8 mouse cellular contexts compared by ENCODE assay signal in the genomic region with DNA sequence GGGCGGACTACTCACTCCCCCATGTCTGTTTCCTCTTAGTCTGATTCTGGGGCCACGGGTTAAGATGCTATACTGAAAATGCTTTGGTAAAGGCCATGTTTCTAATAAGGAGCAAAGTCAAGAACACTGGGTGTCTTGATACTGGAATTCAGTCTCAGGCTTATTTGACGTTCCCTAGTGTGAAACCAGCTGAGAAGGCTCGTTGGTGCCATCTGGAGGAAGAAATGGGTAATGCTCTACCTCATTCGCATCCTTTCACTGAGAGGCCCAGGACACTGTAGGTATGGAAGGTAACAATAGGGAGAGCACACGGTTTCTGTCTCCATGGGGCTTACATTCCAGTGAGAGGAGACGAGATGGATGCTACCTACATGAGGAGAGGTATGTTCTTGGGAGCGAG. TPM values are rescaled to one million over a fixed set of nuclear protein-coding genes. Genes with fewer than 3 reads are reported as not detected.
DNase-seq lines count a peak whose midpoint lies in the region; ATAC-seq and TF ChIP-seq lines count a peak whose summit lies in the region.

No protein-coding gene starts in this region.

- no peak for TF ChIP-seq POLR2A in MEL (IDR thresholded peaks at IDR 0.05; ENCODE audit: control insufficient read depth in 1 of 2, insufficient read depth in 1 of 2, low read depth in 1 of 2, low read length in 2 of 2, poor library complexity in 1 of 2)
- no peak for TF ChIP-seq POLR2A in kidney, adult 2 months (IDR thresholded peaks at IDR 0.05; ENCODE audit: low read depth, low read length)

- no peak for TF ChIP-seq EP300 in MEL (IDR thresholded peaks at IDR 0.05; ENCODE audit: low read depth in 1 of 2, low read length in 2 of 2)

- H3K4me2 ChIP-seq in forebrain, embryonic 16.5 days (ENCODE audit: low read length): no peak overlapping the region
- H3K4me2 ChIP-seq in limb, embryonic 11.5 days (ENCODE audit: low read depth, severe bottlenecking): no peak overlapping the region
- H3K4me2 ChIP-seq in neural tube, embryonic 13.5 days: no peak overlapping the region

- H3K79me2 ChIP-seq in C2C12 (ENCODE audit: control insufficient read depth, insufficient read depth) (no peaks in the 10 kb centered on the region), MEL (ENCODE audit: control insufficient read depth, insufficient read depth, low read length, poor library complexity) (no peaks in the 10 kb centered on the region)

- H3K36me3 ChIP-seq in C2C12 (ENCODE audit: control insufficient read depth, insufficient read depth) (peaks cover 45% of the 10 kb centered on the region), MEL (ENCODE audit: control insufficient read depth in 1 of 2, insufficient read depth in 2 of 2, low read length in 2 of 2) (peaks cover 0 to 7% of the 10 kb centered on the region in 2 experiments; a peak in 2 of 4 replicates)
- H3K36me3 ChIP-seq in forebrain, embryonic 16.5 days (ENCODE audit: control insufficient read depth, insufficient read depth): 0 out of 2 replicates have a peak, but pooled peaks cover 8% of the 10 kb centered on the region
- H3K36me3 ChIP-seq in kidney, adult 2 months (ENCODE audit: control insufficient read depth, insufficient read depth, low read length): no peaks in the 10 kb centered on the region
- peaks cover 4% of the 10 kb centered on the region for H3K36me3 ChIP-seq in limb, embryonic 11.5 days (ENCODE audit: control insufficient read depth, insufficient read depth, low read length)
- H3K36me3 ChIP-seq in neural tube, embryonic 13.5 days: peaks cover 42% of the 10 kb centered on the region

- 29% methylated on average over 8 of the region's 8 CpGs for WGBS in forebrain, embryonic 16.5 days
- WGBS in kidney, adult 2 months: 29% methylated on average over 8 of the region's 8 CpGs
- 29% methylated on average over 8 of the region's 8 CpGs for WGBS in limb, embryonic 11.5 days
- WGBS in neural tube, embryonic 13.5 days: 29% methylated on average over 8 of the region's 8 CpGs

- H3ac ChIP-seq in C2C12 (ENCODE audit: control insufficient read depth, insufficient read length, low read depth): no peak overlapping the region

- H3K9ac ChIP-seq in MEL (ENCODE audit: control insufficient read depth, low read depth, low read length, poor library complexity, severe bottlenecking): no peak overlapping the region
- H3K9ac ChIP-seq in forebrain, embryonic 16.5 days (replicated peaks; ENCODE audit: low read depth, low read length): no peak overlapping the region
- no peak overlapping the region for H3K9ac ChIP-seq in limb, embryonic 11.5 days (ENCODE audit: low read length)
- H3K9ac ChIP-seq in neural tube, embryonic 13.5 days: no peak overlapping the region

- H3K27ac ChIP-seq in MEL (ENCODE audit: control insufficient read depth, low read depth, low read length): no peak overlapping the region
- H3K27ac ChIP-seq in forebrain, embryonic 16.5 days (ENCODE audit: low read length): no peak overlapping the region
- no peak overlapping the region for H3K27ac ChIP-seq in kidney, adult 2 months (ENCODE audit: insufficient read depth, low read depth, low read length)
- no peak overlapping the region for H3K27ac ChIP-seq in limb, embryonic 11.5 days (replicated peaks; ENCODE audit: low read depth, low read length)
- no peak overlapping the region for H3K27ac ChIP-seq in neural tube, embryonic 13.5 days (replicated peaks)

- peak; percentile 75 for ATAC-seq in forebrain, embryonic 16.5 days
- no peak for ATAC-seq in limb, embryonic 11.5 days (ENCODE audit: insufficient number of reproducible peaks, low FRiP score, low TSS enrichment, low read depth)
- peak; percentile 25; the same call in 1 of the 2 replicates for ATAC-seq in neural tube, embryonic 13.5 days (ENCODE audit: low read depth)

- DNase-seq in MEL (ENCODE audit: low read depth, low spot score): peak; percentile 78
- DNase-seq in cerebellum, adult 18-20 months: peak; percentile 77 to 88
- DNase-seq in kidney, adult 2 months: peak; percentile 79
- DNase-seq in limb, embryonic 11.5 days (ENCODE audit: low spot score): peak; percentile 88
- DNase-seq in thymus, postnatal 36 days: peak; percentile 44 to 63

- TF ChIP-seq CTCF in C2C12 (IDR thresholded peaks at IDR 0.05; ENCODE audit: control insufficient read depth, insufficient read depth, insufficient read length): peak; percentile 46
- peak; percentile 76 to 99 (median 97) for TF ChIP-seq CTCF in MEL (IDR thresholded peaks at IDR 0.05 in 2 of 3, conservative IDR thresholded peaks at IDR 0.05 in 1 of 3; ENCODE audit: control insufficient read depth in 1 of 3, insufficient read depth in 1 of 3, low read depth in 2 of 3, low read length in 3 of 3, poor library complexity in 1 of 3, severe bottlenecking in 1 of 3)
- TF ChIP-seq CTCF in kidney, adult 2 months (conservative IDR thresholded peaks at IDR 0.05; ENCODE audit: insufficient read depth, insufficient read length, low read depth, low read length): peak; percentile 84

- no peaks in the 10 kb centered on the region for H3K79me3 ChIP-seq in C2C12 (ENCODE audit: low read depth)

- peaks cover 0 to 6% of the 10 kb centered on the region in 2 experiments; a peak in 2 of 4 replicates for H3K4me1 ChIP-seq in MEL (ENCODE audit: control insufficient read depth in 1 of 2, insufficient read depth in 2 of 2, low read length in 2 of 2)
- H3K4me1 ChIP-seq in forebrain, embryonic 16.5 days (replicated peaks; ENCODE audit: control insufficient read depth, insufficient read depth, low read length): 0 out of 2 replicates have a peak, but pooled peaks cover 2% of the 10 kb centered on the region
- no peaks in the 10 kb centered on the region for H3K4me1 ChIP-seq in kidney, adult 2 months (ENCODE audit: control insufficient read depth, insufficient read depth, low read length)
- H3K4me1 ChIP-seq in limb, embryonic 11.5 days (ENCODE audit: control insufficient read depth, insufficient read depth, low read length): no peaks in the 10 kb centered on the region
- peaks cover 15% of the 10 kb centered on the region for H3K4me1 ChIP-seq in neural tube, embryonic 13.5 days (replicated peaks)

- no peaks in the 10 kb centered on the region for H3K9me3 ChIP-seq in MEL (replicated peaks; ENCODE audit: insufficient read depth, low read length)
- no peaks in the 10 kb centered on the region for H3K9me3 ChIP-seq in forebrain, embryonic 16.5 days (ENCODE audit: control insufficient read depth, low read length)
- no peaks in the 10 kb centered on the region for H3K9me3 ChIP-seq in limb, embryonic 11.5 days (ENCODE audit: control insufficient read depth, low read length)
- H3K9me3 ChIP-seq in neural tube, embryonic 13.5 days: no peaks in the 10 kb centered on the region

- TF ChIP-seq RAD21 in MEL (IDR thresholded peaks at IDR 0.05; ENCODE audit: low read depth, low read length): peak; percentile 98

- no peaks in the 10 kb centered on the region for H3K27me3 ChIP-seq in C2C12 (ENCODE audit: control insufficient read depth, insufficient read depth, insufficient read length)
- no peaks in the 10 kb centered on the region for H3K27me3 ChIP-seq in MEL (ENCODE audit: control insufficient read depth in 1 of 2, insufficient read depth in 2 of 2, low read length in 2 of 2)
- H3K27me3 ChIP-seq in forebrain, embryonic 16.5 days (replicated peaks; ENCODE audit: control insufficient read depth, insufficient read depth, low read length): no peaks in the 10 kb centered on the region
- H3K27me3 ChIP-seq in kidney, adult 2 months (replicated peaks; ENCODE audit: control insufficient read depth, insufficient read depth, low read length): no peaks in the 10 kb centered on the region
- H3K27me3 ChIP-seq in limb, embryonic 11.5 days (ENCODE audit: control insufficient read depth, insufficient read depth, low read length): no peaks in the 10 kb centered on the region
- H3K27me3 ChIP-seq in neural tube, embryonic 13.5 days: no peaks in the 10 kb centered on the region

- no peak overlapping the region for H3K4me3 ChIP-seq in C2C12 (ENCODE audit: insufficient read depth, poor library complexity, severe bottlenecking)
- no peak overlapping the region for H3K4me3 ChIP-seq in MEL (ENCODE audit: control insufficient read depth in 1 of 2, insufficient read depth in 1 of 2, low read depth in 2 of 2, low read length in 2 of 2)
- no peak overlapping the region for H3K4me3 ChIP-seq in forebrain, embryonic 16.5 days (replicated peaks; ENCODE audit: low read length)
- H3K4me3 ChIP-seq in kidney, adult 2 months (ENCODE audit: insufficient read depth, low read depth, low read length): no peak overlapping the region
- no peak overlapping the region for H3K4me3 ChIP-seq in limb, embryonic 11.5 days (ENCODE audit: low read depth, low read length)
- H3K4me3 ChIP-seq in neural tube, embryonic 13.5 days: no peak overlapping the region

RNA-seq across cellular contexts. Expression of a gene that starts 19.3 kb away (rescaled TPM):
- polyA plus RNA-seq in C2C12 (2012; fragmentation: generic; extraction: Trizol) (0.18 TPM), MEL (2012; ENCODE audit: insufficient read depth in 1 of 2, insufficient read length in 2 of 2, low read depth in 1 of 2, low replicate concordance in 2 of 2, missing spikeins in 1 of 2) (not detected)
- total RNA-seq in MEL (2012; rRNA removed): not detected in 2 replicates
- polyA plus RNA-seq in forebrain, embryonic 16.5 days (2015; fragmentation: Nextera tagmentation; extraction: Ambion mirVana): not detected in 2 replicates
- polyA plus RNA-seq in kidney, adult 2 months (2012; rRNA removed): 9.3 and 9.9 TPM in 2 replicates
- 4.3 and 4.6 TPM in 2 replicates for polyA plus RNA-seq in limb, embryonic 11.5 days (2014; fragmentation: Nextera tagmentation; extraction: Ambion mirVana)
- 0.39 TPM in 1 of 2 replicates, not detected in the other for polyA plus RNA-seq in neural tube, embryonic 13.5 days (2015; fragmentation: Nextera tagmentation; extraction: Ambion mirVana)

RNA-seq across cellular contexts. Expression of a gene that starts 28.0 kb away (rescaled TPM):
- polyA plus RNA-seq in C2C12 (2012; fragmentation: generic; extraction: Trizol) (53.5 TPM), MEL (2012; ENCODE audit: insufficient read depth in 1 of 2, insufficient read length in 2 of 2, low read depth in 1 of 2, low replicate concordance in 2 of 2, missing spikeins in 1 of 2) (10 to 100 TPM in 1 of 2 experiments, not detected in 1; 30.0 TPM)
- total RNA-seq in MEL (2012; rRNA removed): 25.5 and 26.3 TPM in 2 replicates
- 21.0 and 26.5 TPM in 2 replicates for polyA plus RNA-seq in forebrain, embryonic 16.5 days (2015; fragmentation: Nextera tagmentation; extraction: Ambion mirVana)
- polyA plus RNA-seq in kidney, adult 2 months (2012; rRNA removed): 28.2 and 30.6 TPM in 2 replicates
- 9.6 and 9.8 TPM in 2 replicates for polyA plus RNA-seq in limb, embryonic 11.5 days (2014; fragmentation: Nextera tagmentation; extraction: Ambion mirVana)
- 22.4 and 25.7 TPM in 2 replicates for polyA plus RNA-seq in neural tube, embryonic 13.5 days (2015; fragmentation: Nextera tagmentation; extraction: Ambion mirVana)

RNA-seq across cellular contexts. Expression of a gene that starts 35.8 kb away (rescaled TPM):
- not detected for polyA plus RNA-seq in C2C12 (2012; fragmentation: generic; extraction: Trizol)
- total RNA-seq in MEL (2012; rRNA removed): 0.39 and 0.59 TPM in 2 replicates
- polyA plus RNA-seq in MEL (2012; ENCODE audit: insufficient read depth in 1 of 2, insufficient read length in 2 of 2, low read depth in 1 of 2, low replicate concordance in 2 of 2, missing spikeins in 1 of 2): 1 to 10 TPM in 1 of 2 experiments, not detected in 1; 1.1 TPM
- 57.9 and 63.4 TPM in 2 replicates for polyA plus RNA-seq in forebrain, embryonic 16.5 days (2015; fragmentation: Nextera tagmentation; extraction: Ambion mirVana)
- polyA plus RNA-seq in kidney, adult 2 months (2012; rRNA removed): 0.41 and 0.60 TPM in 2 replicates
- polyA plus RNA-seq in limb, embryonic 11.5 days (2014; fragmentation: Nextera tagmentation; extraction: Ambion mirVana): 0.19 and 0.23 TPM in 2 replicates
- polyA plus RNA-seq in neural tube, embryonic 13.5 days (2015; fragmentation: Nextera tagmentation; extraction: Ambion mirVana): 50.3 and 55.8 TPM in 2 replicates

RNA-seq across cellular contexts. Expression of a gene that starts 50.7 kb away (rescaled TPM):
- polyA plus RNA-seq in C2C12 (2012; fragmentation: generic; extraction: Trizol): 0.14 TPM
- total RNA-seq in MEL (2012; rRNA removed): 15.5 and 15.8 TPM in 2 replicates
- polyA plus RNA-seq in MEL (2012; ENCODE audit: insufficient read depth in 1 of 2, insufficient read length in 2 of 2, low read depth in 1 of 2, low replicate concordance in 2 of 2, missing spikeins in 1 of 2): 100 to 1,000 TPM in 1 of 2 experiments, 10 to 100 TPM in 1; 35.9 to 123 TPM
- 2.5 and 2.8 TPM in 2 replicates for polyA plus RNA-seq in forebrain, embryonic 16.5 days (2015; fragmentation: Nextera tagmentation; extraction: Ambion mirVana)
- 2.6 and 3.3 TPM in 2 replicates for polyA plus RNA-seq in kidney, adult 2 months (2012; rRNA removed)
- polyA plus RNA-seq in limb, embryonic 11.5 days (2014; fragmentation: Nextera tagmentation; extraction: Ambion mirVana): 3.7 and 4.5 TPM in 2 replicates
- 24.4 and 24.5 TPM in 2 replicates for polyA plus RNA-seq in neural tube, embryonic 13.5 days (2015; fragmentation: Nextera tagmentation; extraction: Ambion mirVana)

Comparison
In these comparisons a context has a peak if more than half of its experiments do, and no peak if none do; other contexts are left out.
1. CTCF ChIP-seq: peak in every context shown above with its lines; median percentile 97 in MEL; 84 in kidney, adult 2 months; 46 in C2C12.
2. RNA of a gene that starts 35.8 kb away (polyA plus RNA-seq): 57.9 to 63.4 TPM in forebrain, embryonic 16.5 days and 50.3 to 55.8 TPM in neural tube, embryonic 13.5 days; 1.1 TPM in MEL, 0.41 to 0.60 TPM in kidney, adult 2 months, 0.19 to 0.23 TPM in limb, embryonic 11.5 days and not detected in C2C12 (single experiment); every median in the first group is over 10 times any median in the second.
3. Peak in every context shown above with its lines, with median percentiles within 50 percentile points of each other: DNase-seq.